13 mouse cellular contexts compared by ENCODE assay signal in genomic region chr4:154543921-154544320, GRCm38 (mm10).
DNase-seq lines count a peak whose midpoint lies in the region; ATAC-seq lines count a peak whose summit lies in the region.
"Had no signal": no experiment of that assay in that cellular context is flagged by ENCODE, and none has a peak within 500 bp of the region (broad histone marks: within the 10 kb centered on the region; RNA-seq: fewer than 3 reads in every experiment).

No protein-coding gene starts in this region.

- H3K4me3 ChIP-seq in hindbrain, embryonic 10.5 days: peak overlapping the region; percentile 7
- no peak overlapping the region; the same call in 1 of the 2 replicates for H3K4me3 ChIP-seq in midbrain, embryonic 10.5 days
- H3K4me3 ChIP-seq in stomach, embryonic 16.5 days (replicated peaks; ENCODE audit: low read length): no peak overlapping the region
- H3K4me3 ChIP-seq: myocyte had no signal

- peak; percentile 43 to 46 for DNase-seq in kidney, postnatal 4 days
- DNase-seq in kidney, adult 9 months: no peak
- DNase-seq in hindbrain, embryonic 10.5 days (ENCODE audit: low spot score): peak; percentile 51
- DNase-seq in midbrain, embryonic 10.5 days (ENCODE audit: low spot score): no peak
- no peak for DNase-seq in lung, postnatal 14 days
- no peak for DNase-seq in spleen, adult 18-20 months
- DNase-seq: adrenal gland, postnatal 14 days; cerebellum, postnatal 25 days; kidney, postnatal 36 days had no signal

- peak overlapping the region; percentile 39 for H3K9ac ChIP-seq in stomach, embryonic 16.5 days (ENCODE audit: low read length)
- H3K9ac ChIP-seq: liver, embryonic 14.5 days had no signal

- peak; percentile 41; the same call in 1 of the 2 replicates for ATAC-seq in stomach, embryonic 16.5 days (ENCODE audit: insufficient read depth, low FRiP score)
- no peak for ATAC-seq in megakaryocyte progenitor cell, adult 5-6 weeks (replicated peaks; ENCODE audit: poor library complexity)

- peaks cover 84% of the 10 kb centered on the region for H3K27me3 ChIP-seq in hindbrain, embryonic 10.5 days (ENCODE audit: insufficient read depth, poor library complexity, severe bottlenecking)
- H3K27me3 ChIP-seq in midbrain, embryonic 10.5 days (ENCODE audit: low read depth, poor library complexity, severe bottlenecking): peaks cover 94% of the 10 kb centered on the region
- no peaks in the 10 kb centered on the region; the same call in 1 of the 2 replicates for H3K27me3 ChIP-seq in stomach, embryonic 16.5 days (ENCODE audit: control insufficient read depth, insufficient read depth, low read length)

- H3K4me1 ChIP-seq in hindbrain, embryonic 10.5 days (replicated peaks): peaks cover 95% of the 10 kb centered on the region
- H3K4me1 ChIP-seq in midbrain, embryonic 10.5 days: peaks cover 92% of the 10 kb centered on the region
- peaks cover 32% of the 10 kb centered on the region for H3K4me1 ChIP-seq in stomach, embryonic 16.5 days (ENCODE audit: control insufficient read depth, insufficient read depth, low read length)

- H3K36me3 ChIP-seq in hindbrain, embryonic 10.5 days: no peaks in the 10 kb centered on the region
- no peaks in the 10 kb centered on the region for H3K36me3 ChIP-seq in midbrain, embryonic 10.5 days
- no peaks in the 10 kb centered on the region for H3K36me3 ChIP-seq in stomach, embryonic 16.5 days (ENCODE audit: control insufficient read depth, insufficient read depth, low read length)

- H3K4me2 ChIP-seq in stomach, embryonic 16.5 days (ENCODE audit: low read depth, low read length): no peak overlapping the region

- no peaks in the 10 kb centered on the region for H3K9me3 ChIP-seq in hindbrain, embryonic 10.5 days
- no peaks in the 10 kb centered on the region for H3K9me3 ChIP-seq in midbrain, embryonic 10.5 days (replicated peaks)
- no peaks in the 10 kb centered on the region for H3K9me3 ChIP-seq in stomach, embryonic 16.5 days (replicated peaks; ENCODE audit: control insufficient read depth, low read length)

- 36% methylated on average over 21 of the region's 21 CpGs for WGBS in hindbrain, embryonic 10.5 days
- WGBS in midbrain, embryonic 10.5 days: 34% methylated on average over 21 of the region's 21 CpGs
- WGBS in stomach, embryonic 16.5 days: 11% methylated on average over 21 of the region's 21 CpGs

- peak overlapping the region; percentile 54; the same call in 1 of the 2 replicates for H3K27ac ChIP-seq in hindbrain, embryonic 10.5 days
- H3K27ac ChIP-seq in midbrain, embryonic 10.5 days (replicated peaks): 0 out of 2 replicates have a peak overlapping the region, but pooled peaks have one; percentile 19
- H3K27ac ChIP-seq in stomach, embryonic 16.5 days (ENCODE audit: low read length): peak overlapping the region; percentile 69
- H3K27ac ChIP-seq: liver, embryonic 14.5 days had no signal

Comparison
In these comparisons a context has a peak if more than half of its experiments do, and no peak if none do; other contexts are left out.
1. DNase-seq: peak in kidney, postnatal 4 days (2 of 2) and hindbrain, embryonic 10.5 days (single experiment); none in kidney, adult 9 months (single experiment), midbrain, embryonic 10.5 days (single experiment), lung, postnatal 14 days (single experiment) and spleen, adult 18-20 months (0 of 2).
2. H3K27ac ChIP-seq: peak in every context shown above with its lines; median percentile 69 in stomach, embryonic 16.5 days; 54 in hindbrain, embryonic 10.5 days; 19 in midbrain, embryonic 10.5 days.